Mouse (Mus musculus): Measurements from ENCODE around the gene Mpped2. TPM values are rescaled to one million over a fixed set of nuclear protein-coding genes. Genes with fewer than 3 reads are reported as not detected.

Gene Mpped2
- polyA plus RNA-seq, 1 experiment from 2014 or later: 8.0 TPM

DNA sequence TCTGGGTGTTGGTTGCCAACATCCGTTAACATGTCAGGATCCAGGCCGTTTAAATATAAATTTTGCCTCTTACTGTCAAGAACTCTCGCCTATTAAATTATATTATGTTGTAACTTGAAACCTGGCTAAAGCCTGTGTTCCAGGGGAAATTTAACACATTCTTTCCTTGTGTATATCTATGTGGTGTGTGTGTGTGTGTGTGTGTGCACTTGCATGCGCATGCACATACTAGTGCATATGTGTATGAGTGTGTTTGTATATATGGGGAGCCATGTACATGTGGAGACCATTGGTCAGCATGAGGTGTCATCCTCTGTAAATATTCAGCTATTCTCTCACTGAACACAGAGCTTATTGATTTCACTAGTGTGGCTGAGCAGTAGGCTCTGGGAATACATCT is 37.8 kb upstream of the Mpped2 start:
- Histone ChIP-seq H3K4me1 (replicated peaks; ENCODE audit: control insufficient read depth, insufficient read depth, low read length) (no peaks in the 10 kb centered on the region), H3K36me3 (ENCODE audit: control insufficient read depth, insufficient read depth) (no peaks in the 10 kb centered on the region), H3K27ac (ENCODE audit: low read depth, low read length) (no peak overlapping the region), H3K4me3 (ENCODE audit: low read depth, low read length) (no peak overlapping the region), H3K9me3 (ENCODE audit: control insufficient read depth) (no peaks in the 10 kb centered on the region), H3K4me2 (replicated peaks; ENCODE audit: low read depth) (no peak overlapping the region), H3K27me3 (replicated peaks; ENCODE audit: control insufficient read depth, insufficient read depth, low read length) (no peaks in the 10 kb centered on the region), H3K9ac (ENCODE audit: low read depth, low read length) (no peak overlapping the region)
- 58% methylated on average over 4 of the region's 4 CpGs for WGBS
- no peak for TF ChIP-seq CTCF (IDR thresholded peaks at IDR 0.05; ENCODE audit: low read depth)
- ATAC-seq: no peak

DNA sequence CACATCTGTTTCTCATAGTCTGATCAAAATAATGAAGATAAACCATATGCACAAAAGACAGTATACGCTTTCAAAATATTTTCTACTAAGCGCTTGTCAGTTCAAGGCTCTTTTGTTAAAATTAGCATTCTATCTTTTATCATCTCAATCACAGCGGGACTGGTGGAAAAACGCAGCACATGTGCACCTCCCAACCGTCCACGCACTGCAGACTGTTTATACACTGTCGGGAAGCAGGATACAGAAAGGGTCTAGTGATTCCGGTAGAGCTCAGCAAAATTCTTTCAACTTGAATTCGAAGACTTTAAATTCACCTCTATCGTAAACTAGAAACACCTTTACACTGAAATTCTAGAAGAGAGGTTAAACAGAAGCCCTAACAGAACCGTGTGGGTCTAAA is 27.8 kb upstream of the Mpped2 start:
- no peak overlapping the region for H3K4me2 ChIP-seq (replicated peaks; ENCODE audit: low read depth)
- H3K36me3 ChIP-seq (ENCODE audit: control insufficient read depth, insufficient read depth): no peaks in the 10 kb centered on the region
- H3K27me3 ChIP-seq (replicated peaks; ENCODE audit: control insufficient read depth, insufficient read depth, low read length): no peaks in the 10 kb centered on the region
- TF ChIP-seq CTCF (IDR thresholded peaks at IDR 0.05; ENCODE audit: low read depth): no peak
- H3K27ac ChIP-seq (ENCODE audit: low read depth, low read length): no peak overlapping the region
- no peak overlapping the region for H3K4me3 ChIP-seq (ENCODE audit: low read depth, low read length)
- 63% methylated on average over 11 of the region's 11 CpGs for WGBS
- no peak for ATAC-seq
- no peaks in the 10 kb centered on the region for H3K4me1 ChIP-seq (replicated peaks; ENCODE audit: control insufficient read depth, insufficient read depth, low read length)
- H3K9me3 ChIP-seq (ENCODE audit: control insufficient read depth): no peaks in the 10 kb centered on the region
- no peak overlapping the region for H3K9ac ChIP-seq (ENCODE audit: low read depth, low read length)

DNA sequence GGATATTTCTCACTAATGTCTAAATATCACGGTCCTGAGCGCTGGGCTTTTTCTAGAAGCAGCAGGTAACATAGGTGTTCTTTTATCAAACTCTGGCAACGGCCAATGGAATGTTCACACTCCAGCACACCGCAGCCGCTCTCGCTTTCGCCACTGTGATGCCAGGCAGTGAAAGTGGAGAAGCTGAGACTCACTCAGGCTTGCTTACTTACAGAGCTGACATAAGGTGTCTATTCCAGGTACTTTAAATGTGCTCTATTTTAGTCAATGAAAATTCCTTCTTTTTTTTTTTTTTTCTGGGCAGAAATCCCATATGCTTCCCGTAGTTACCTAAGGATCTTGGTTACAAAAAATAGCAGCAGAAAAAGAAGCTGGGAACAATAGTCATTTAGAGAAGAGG is 18.8 kb upstream of the Mpped2 start:
- H3K36me3 ChIP-seq (ENCODE audit: control insufficient read depth, insufficient read depth): no peaks in the 10 kb centered on the region
- ATAC-seq: no peak
- H3K27me3 ChIP-seq (replicated peaks; ENCODE audit: control insufficient read depth, insufficient read depth, low read length): no peaks in the 10 kb centered on the region
- H3K4me2 ChIP-seq (replicated peaks; ENCODE audit: low read depth): no peak overlapping the region
- no peaks in the 10 kb centered on the region for H3K4me1 ChIP-seq (replicated peaks; ENCODE audit: control insufficient read depth, insufficient read depth, low read length)
- no peak overlapping the region for H3K9ac ChIP-seq (ENCODE audit: low read depth, low read length)
- TF ChIP-seq CTCF (IDR thresholded peaks at IDR 0.05; ENCODE audit: low read depth): no peak
- H3K4me3 ChIP-seq (ENCODE audit: low read depth, low read length): no peak overlapping the region
- H3K9me3 ChIP-seq (ENCODE audit: control insufficient read depth): no peaks in the 10 kb centered on the region
- WGBS: 88% methylated on average over 8 of the region's 8 CpGs
- H3K27ac ChIP-seq (ENCODE audit: low read depth, low read length): no peak overlapping the region

DNA sequence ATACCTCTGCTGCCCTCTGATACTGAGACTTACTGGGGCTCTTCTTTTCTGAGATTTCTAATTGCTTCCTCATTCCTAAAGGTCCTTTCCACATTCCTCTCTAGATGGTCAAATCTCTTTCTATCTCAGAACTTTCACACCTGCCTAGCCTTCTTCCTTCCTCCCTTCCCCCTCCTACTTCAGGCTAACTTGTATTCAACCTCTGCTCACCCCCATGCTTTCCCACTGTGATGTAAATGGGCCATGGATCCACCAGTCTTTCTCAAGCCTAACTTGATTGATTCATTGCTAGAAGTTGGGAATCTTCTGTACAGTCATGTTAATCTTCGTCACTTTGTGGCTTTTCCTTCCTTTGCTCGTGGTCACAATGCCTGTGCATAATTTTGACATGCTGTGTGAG is 15.6 kb upstream of the Mpped2 start:
- H3K4me1 ChIP-seq (replicated peaks; ENCODE audit: control insufficient read depth, insufficient read depth, low read length): no peaks in the 10 kb centered on the region
- no peak overlapping the region for H3K4me2 ChIP-seq (replicated peaks; ENCODE audit: low read depth)
- no peaks in the 10 kb centered on the region for H3K36me3 ChIP-seq (ENCODE audit: control insufficient read depth, insufficient read depth)
- H3K9ac ChIP-seq (ENCODE audit: low read depth, low read length): no peak overlapping the region
- no peak for ATAC-seq
- H3K4me3 ChIP-seq (ENCODE audit: low read depth, low read length): no peak overlapping the region
- H3K27me3 ChIP-seq (replicated peaks; ENCODE audit: control insufficient read depth, insufficient read depth, low read length): no peaks in the 10 kb centered on the region
- H3K27ac ChIP-seq (ENCODE audit: low read depth, low read length): no peak overlapping the region
- WGBS: 76% methylated on average over 2 of the region's 2 CpGs
- no peak for TF ChIP-seq CTCF (IDR thresholded peaks at IDR 0.05; ENCODE audit: low read depth)
- no peaks in the 10 kb centered on the region for H3K9me3 ChIP-seq (ENCODE audit: control insufficient read depth)

DNA sequence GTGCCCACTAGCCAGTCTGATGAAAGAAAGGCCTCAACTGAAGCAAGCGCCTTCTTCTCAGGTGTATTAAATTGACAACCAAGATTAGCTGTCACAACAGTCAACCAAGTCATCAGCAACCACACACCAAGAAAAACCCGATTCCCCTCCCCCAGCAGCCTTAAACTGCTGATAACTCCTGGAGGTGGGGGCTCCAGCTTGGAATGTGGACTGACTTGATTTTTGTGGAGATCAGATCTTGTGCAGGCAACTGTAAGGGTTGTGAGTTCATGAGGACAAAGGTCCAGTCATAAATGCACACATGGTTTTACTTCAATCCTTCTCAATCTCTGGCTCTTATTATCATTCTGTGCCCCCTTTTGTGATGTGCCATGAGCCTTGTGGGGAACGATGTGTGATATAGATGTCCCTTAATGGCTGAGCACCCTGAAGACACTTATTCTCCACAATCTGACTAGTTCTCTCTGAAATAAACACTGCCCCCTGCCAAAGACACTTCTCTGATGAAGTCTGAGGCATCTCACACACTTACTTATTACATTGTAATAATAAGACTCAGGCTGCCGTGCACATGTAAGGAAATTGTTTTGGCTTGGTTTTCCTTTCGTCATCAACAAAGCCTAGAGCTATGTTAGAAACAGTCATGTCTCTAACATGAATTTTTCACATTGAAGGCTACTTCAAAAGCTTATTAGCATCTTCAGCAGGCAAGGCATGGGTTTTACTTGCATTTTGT is 13.2 kb upstream of the Mpped2 start:
- no peak overlapping the region for H3K4me3 ChIP-seq (ENCODE audit: low read depth, low read length)
- no peaks in the 10 kb centered on the region for H3K9me3 ChIP-seq (ENCODE audit: control insufficient read depth)
- no peaks in the 10 kb centered on the region for H3K27me3 ChIP-seq (replicated peaks; ENCODE audit: control insufficient read depth, insufficient read depth, low read length)
- no peaks in the 10 kb centered on the region for H3K36me3 ChIP-seq (ENCODE audit: control insufficient read depth, insufficient read depth)
- H3K4me1 ChIP-seq (replicated peaks; ENCODE audit: control insufficient read depth, insufficient read depth, low read length): no peaks in the 10 kb centered on the region
- WGBS: 53% methylated on average over 5 of the region's 5 CpGs
- H3K9ac ChIP-seq (ENCODE audit: low read depth, low read length): no peak overlapping the region
- 0 out of 2 replicates have a peak, but pooled peaks have one; percentile 19 for ATAC-seq
- H3K4me2 ChIP-seq (replicated peaks; ENCODE audit: low read depth): no peak overlapping the region
- TF ChIP-seq CTCF (IDR thresholded peaks at IDR 0.05; ENCODE audit: low read depth): no peak
- no peak overlapping the region for H3K27ac ChIP-seq (ENCODE audit: low read depth, low read length)

GRCm38 (mm10) chr2:106683185-106683831 is 9.8 kb upstream of the Mpped2 start:
- WGBS: 57% methylated on average over 9 of the region's 9 CpGs
- no peaks in the 10 kb centered on the region for H3K9me3 ChIP-seq (ENCODE audit: control insufficient read depth)
- ATAC-seq: no peak
- H3K4me3 ChIP-seq (ENCODE audit: low read depth, low read length): no peak overlapping the region
- no peaks in the 10 kb centered on the region for H3K36me3 ChIP-seq (ENCODE audit: control insufficient read depth, insufficient read depth)
- H3K27me3 ChIP-seq (replicated peaks; ENCODE audit: control insufficient read depth, insufficient read depth, low read length): no peaks in the 10 kb centered on the region
- H3K4me1 ChIP-seq (replicated peaks; ENCODE audit: control insufficient read depth, insufficient read depth, low read length): no peaks in the 10 kb centered on the region
- no peak overlapping the region for H3K27ac ChIP-seq (ENCODE audit: low read depth, low read length)
- no peak overlapping the region for H3K9ac ChIP-seq (ENCODE audit: low read depth, low read length)
- no peak for TF ChIP-seq CTCF (IDR thresholded peaks at IDR 0.05; ENCODE audit: low read depth)
- 0 out of 2 replicates have a peak overlapping the region, but pooled peaks have one; percentile 18 for H3K4me2 ChIP-seq (replicated peaks; ENCODE audit: low read depth)
